Mouse (Mus musculus): Measurements from ENCODE around the gene Mapk8.

GRCm38 (mm10) chr14:33448276-33448675, 1.3 kb upstream of the Mapk8 start:
- no peak for TF ChIP-seq CTCF (IDR thresholded peaks at IDR 0.05; ENCODE audit: borderline replicate concordance, insufficient read depth, low read length)
- TF ChIP-seq POLR2A (IDR thresholded peaks at IDR 0.05; ENCODE audit: low read depth, low read length) = no peak

Measured in embryonic fibroblast, embryonic 13.5 days (primary cell).